Mouse (Mus musculus) layer of hippocampus, adult 18-20 months (tissue): ENCODE results near the gene Sh3bp4. TPM values are rescaled to one million over a fixed set of nuclear protein-coding genes. Genes with fewer than 3 reads are reported as not detected.
A peak's percentile ranks its signal among the peaks of the same experiment; 100 is the strongest.

ENCODE experiments used
- DNase-seq, 2 experiments: peaks; one replicate each; pipeline ENCODE4 v3.0.0; 2022; ENCODE audit warnings: low spot score in 2 of 2
- total RNA-seq, 2 experiments: library from RNA; stranded (reverse); gene quantifications; 2 replicates each; pipeline ENCODE4 v1.2.3; 2021

Gene Sh3bp4
- total RNA-seq, 2 experiments from 2014 or later: 23.4 to 23.6 TPM

DNA sequence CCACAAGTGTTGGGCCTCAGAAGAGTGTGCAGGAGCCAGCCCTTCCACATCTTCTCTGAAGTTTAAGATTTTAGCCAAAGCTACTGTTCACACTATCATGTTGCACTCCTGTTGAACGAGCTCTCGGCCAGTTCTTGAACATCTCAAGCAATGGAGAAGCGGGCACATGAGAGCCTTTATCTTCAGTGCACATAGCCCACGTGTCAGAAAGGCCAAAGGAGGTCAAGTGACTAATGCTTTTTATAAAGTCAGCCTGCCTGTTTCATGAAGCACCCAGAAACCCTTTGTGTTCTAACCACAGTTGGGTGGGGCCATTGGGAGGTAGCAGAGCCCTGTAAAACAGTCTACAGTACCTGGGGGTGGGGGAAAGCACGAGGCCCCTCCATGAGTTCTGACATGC, 52.2 kb downstream of the Sh3bp4 start:
- no peak for DNase-seq

DNA sequence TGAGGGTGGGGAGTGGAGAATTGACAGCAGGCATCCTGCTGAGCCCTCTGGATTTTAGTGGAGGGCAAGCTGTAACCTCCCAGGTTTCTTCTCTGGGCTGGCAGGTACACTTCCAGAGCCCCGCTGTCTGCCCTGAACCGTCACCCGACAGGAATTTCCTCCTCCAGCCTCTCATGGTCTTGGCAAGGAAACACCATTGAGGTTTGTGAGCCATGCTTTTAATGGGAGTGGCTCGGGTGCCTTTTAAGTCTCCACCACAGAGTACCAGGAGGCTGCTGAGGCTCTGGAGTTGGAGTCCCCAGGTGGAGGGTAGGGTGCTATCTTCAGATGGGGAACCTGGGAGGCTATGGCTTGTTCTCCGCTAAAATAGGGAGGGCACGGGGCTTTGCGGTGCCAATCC, 53.9 kb downstream of the Sh3bp4 start:
- no peak for DNase-seq

DNA sequence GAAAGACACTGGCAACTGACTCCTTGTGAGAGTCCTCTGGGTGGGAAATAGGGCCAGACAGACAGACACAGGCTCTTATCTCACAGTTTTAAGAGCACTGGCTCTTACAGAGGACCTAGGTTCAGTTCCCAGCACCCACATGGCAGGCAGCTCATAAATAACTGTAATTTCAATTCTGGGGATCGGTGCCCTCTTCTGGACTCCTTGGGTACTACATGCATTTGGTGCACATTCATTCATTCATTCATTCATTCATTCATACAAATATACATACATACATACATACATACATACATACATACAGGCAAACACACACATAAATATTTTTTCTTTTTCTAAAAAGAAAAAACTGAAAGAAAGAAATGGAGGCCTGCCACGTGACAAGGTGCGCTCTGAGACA, 56.9 kb downstream of the Sh3bp4 start:
- no peak for DNase-seq

DNA sequence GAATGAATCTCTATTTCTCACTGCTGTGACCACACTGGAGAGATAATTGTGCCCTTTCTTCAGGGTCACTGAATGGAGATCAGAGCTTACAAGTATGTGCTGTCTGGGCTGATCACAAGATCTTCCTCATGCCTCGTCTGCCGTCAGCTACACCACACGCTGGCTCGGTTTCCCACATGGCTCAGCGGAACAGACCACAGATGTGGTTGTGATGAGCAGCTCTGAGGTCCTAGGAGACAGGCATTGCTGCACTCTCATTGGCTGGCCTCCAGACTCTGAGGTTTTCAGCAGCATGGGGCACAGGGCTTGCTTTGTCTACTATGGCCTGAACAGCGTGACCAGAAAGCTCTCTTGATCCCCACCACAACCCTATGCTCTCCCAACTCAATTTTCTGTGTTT, 60.2 kb downstream of the Sh3bp4 start:
- peak in 1 of 2 experiments; percentile 31 for DNase-seq

DNA sequence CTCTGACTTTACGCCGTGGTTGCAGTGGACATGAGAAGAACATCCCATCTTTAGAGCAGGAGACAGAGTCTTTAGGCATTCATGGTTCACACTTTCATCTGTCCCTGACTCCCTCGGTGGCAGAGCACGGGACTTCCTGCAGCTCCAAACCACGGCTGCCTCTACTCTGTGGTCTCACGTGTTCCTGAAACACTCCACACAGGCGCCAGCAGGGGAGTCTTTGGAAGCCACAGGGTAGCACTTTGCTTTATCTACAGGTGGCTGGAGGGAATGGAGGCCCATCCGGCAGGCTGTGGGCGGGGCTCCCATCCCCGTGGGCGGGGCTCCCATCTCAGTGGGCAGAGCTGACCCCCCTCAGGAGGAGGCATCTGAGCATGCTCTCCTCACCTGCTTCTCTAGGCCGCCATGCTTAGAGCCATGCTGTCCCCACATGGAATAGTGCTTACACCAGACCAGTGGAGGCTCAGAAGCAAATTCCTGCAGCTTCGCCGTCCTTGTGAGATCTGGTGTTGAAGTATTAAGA, 60.9 kb downstream of the Sh3bp4 start:
- no peak for DNase-seq

DNA sequence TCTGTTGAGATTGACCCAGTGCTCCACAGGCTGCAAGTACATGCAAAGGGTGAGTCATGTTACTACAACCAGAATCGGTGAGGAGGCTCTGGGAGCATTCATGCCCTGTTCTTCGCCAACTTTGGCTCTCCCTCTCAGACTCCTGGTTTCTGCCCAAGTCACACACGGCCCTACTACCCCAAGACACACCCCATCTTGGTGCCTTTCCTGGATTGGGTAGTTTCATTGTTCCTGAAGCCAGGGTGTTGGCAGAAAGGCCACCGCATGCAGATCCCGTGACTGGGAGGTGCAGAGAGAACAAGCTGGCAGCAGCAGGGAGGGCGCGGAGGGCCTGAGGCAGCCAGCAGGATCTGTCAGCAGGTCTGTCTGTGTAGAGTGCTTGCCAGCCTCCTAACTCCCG, 61.5 kb downstream of the Sh3bp4 start:
- DNase-seq: no peak

DNA sequence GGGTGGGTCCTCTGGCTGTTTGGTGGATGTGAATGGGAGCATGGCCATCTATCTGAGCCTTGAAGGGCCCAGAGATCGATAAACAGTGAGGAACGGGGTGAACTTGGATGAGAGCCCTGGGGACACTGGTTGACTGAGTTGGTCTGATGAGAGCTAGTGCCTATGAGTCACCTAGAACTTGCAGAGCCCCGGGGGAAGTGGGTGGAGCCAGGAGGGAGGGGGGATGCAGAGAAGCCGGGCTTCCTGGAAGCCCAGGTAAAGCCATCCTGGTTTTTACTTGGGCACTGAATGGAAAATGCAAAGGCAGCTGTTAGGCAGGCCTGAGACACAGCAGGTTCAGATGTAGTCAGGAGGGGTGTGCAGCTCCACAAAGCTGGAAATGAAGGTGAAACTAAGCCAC, 63.1 kb downstream of the Sh3bp4 start:
- DNase-seq: no peak

DNA sequence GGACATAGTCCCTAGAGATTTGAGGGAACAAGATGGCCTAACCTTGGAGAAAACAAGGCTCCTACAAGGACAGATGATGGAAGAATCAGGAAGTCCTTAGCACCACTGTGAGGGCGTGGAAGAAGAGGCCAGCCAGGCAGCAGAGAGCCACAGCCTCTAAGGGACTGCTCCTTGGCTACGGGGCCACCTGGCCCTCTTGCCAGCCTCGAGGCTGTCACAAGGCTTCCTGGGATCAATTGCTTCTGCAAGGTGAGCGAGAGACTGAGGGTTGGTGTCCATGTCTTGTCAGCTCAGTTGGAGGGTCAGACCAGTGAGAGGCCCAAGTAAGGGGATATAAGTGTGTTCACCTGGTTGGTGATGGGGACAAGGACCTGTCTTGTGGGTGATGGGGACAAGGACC, 63.5 kb downstream of the Sh3bp4 start:
- no peak for DNase-seq

DNA sequence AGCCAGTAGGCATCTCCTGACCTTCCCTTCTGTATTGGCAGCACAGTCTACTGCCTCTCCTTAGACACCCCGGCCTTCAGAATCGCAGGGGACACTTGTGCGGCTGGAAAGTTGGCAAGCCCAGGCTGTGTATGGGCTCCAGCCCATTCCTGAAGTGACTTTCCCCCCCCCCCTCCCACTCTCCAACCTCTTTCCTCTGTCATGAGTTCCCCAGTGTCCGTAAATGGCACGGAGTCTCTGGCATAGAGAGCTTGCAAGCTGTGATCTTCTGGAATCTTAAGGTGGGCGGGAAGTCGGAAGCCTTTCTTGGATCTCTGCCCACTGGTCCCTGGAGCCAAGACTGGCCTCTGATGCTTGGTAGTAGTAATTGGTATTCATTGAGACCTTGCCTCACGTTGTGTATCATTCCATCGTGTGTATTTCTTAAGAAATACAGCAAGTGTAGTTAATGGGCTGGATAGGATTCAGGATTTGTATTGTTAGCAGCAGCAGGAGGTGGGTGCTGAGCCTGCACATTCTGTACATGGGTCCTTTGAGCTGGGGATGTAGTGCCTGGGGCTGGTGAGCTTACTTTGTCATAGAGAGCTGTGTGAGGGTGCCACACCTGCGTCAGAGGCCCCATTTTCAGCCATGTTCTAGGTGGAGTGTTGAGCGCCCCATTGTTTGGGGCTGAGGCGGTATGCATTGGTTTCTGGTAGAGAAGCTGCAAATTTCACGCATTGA, 66.0 kb downstream of the Sh3bp4 start:
- DNase-seq: peak; percentile 10 to 49

DNA sequence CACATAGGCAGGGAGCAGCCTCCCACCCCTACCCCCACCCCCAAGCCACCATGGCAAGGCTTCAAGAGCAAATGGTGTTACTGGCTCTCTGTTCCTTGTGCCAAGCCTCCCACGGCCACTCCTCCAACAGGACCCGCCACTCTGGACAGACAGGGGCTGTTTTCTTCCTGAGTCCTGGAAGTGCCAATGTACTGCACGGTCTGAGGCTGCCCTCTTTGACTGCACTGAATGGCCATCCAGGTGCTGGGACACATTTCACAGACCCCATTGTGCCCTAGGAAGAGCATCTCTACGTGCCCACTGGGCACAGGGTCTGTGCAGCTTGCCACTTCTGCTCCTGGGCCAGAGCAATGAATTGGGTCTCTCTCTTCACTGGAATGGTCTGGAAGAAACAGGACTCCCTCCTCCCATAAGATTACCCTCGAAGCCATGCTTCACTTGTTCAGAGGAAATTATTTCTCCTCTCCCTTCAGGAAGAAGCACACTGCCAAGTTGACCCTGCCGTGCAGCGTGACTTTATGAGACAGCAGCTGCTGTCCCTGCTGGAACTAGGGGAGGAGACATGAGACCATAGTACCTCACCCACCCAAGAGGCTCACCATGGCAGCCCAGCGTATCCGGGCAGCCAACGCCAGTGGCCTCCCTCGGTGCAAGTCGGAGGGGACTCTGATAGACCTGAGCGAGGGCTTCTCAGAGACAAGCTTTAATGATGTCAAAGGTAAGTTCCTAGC, 67.0 kb downstream of the Sh3bp4 start:
- DNase-seq: no peak

DNA sequence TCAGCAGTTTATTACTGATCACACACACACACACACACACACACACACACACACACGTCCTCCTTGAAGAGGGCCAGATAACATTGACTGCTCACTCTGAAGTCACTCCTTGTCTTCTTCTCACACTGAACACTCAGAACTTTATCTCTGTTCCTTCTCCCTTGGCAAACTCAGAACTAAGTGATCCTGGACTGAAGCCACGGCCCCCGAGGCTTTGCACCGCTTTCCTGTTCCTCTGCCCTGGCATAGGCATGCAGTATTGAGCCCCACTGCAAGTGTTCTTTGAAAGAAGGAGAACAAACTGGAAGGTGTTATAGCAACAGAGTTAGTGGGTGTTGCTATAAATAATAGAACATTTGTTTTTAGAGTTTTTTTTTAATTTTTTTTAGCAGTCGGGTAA, 68.1 kb downstream of the Sh3bp4 start:
- peak in 1 of 2 experiments; percentile 54 for DNase-seq

DNA sequence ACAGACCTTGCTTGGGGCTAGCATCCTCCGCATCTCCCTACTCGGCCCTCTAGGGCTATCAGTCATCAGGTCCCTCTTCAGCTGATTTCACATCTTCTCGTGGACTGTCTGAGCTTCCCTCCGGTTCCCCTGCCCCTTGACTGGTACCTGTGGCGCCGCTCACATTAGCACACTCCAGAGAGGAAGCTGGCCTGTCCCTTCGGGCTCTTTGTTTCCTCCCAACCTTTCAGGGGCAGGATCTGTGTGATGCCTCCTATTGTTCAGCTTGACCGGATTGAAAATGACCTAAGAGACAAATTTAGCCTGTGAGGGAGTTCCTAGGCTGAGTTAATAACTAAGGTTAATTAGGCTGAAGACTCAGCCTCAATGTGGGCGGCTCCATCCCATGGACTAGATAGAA, 69.9 kb downstream of the Sh3bp4 start:
- no peak for DNase-seq

DNA sequence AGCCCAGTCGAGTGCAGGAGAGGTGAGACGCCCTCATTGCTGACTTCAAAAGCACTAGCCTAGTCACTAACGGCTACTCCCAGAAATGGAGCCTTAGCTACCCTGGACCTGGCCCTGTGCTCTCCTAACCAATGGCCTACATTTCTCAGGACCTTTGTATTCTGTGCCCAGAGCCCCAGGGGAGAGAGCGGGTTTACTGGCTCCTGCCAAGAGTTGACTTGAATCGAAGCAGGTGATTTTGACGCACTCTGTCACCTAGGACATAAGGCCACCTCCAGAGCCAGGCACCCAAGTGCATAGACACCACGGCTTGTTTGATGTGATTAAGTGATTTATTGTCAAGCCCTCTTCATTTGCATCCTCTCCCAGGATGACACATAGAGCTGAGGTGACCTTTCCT, 80.9 kb downstream of the Sh3bp4 start:
- no peak for DNase-seq

DNA sequence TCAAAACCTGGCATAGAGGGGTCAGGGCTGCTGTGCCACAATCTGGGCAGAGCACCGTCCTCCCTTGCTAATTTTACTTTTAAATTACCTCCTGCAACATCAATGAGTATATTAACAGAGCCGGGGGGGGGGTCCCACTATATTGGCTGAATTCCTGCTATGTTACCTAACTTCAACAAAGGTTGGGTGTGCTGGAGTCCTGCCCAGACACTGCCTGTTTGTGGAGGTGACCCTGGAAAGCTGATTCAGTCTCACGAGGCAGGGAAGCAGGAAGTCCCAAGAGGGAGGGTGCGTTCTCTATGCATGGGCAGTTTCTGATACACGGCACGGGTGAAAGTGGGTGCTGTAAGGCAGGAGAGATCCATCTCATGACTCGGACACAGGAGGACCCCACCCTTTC, 82.4 kb downstream of the Sh3bp4 start:
- DNase-seq: no peak

DNA sequence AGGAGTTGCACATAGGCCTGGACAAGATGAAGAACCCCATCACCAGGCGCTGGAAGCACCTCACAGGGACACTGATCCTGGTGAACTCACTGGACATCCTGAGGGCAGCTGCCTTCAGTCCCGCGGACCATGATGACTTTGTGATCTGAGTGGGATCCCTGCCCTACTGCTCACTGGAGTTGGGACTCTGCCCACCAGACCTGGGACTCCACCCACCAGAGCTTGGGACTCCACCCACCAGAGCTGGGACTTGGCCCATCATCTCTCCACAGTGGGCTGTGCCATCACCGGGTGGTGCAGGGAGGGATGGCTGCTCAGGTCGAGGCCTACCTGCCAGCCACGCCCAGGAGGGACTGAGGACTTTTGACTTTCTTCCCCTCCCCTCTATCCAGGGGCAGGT, 83.0 kb downstream of the Sh3bp4 start:
- no peak for DNase-seq

DNA sequence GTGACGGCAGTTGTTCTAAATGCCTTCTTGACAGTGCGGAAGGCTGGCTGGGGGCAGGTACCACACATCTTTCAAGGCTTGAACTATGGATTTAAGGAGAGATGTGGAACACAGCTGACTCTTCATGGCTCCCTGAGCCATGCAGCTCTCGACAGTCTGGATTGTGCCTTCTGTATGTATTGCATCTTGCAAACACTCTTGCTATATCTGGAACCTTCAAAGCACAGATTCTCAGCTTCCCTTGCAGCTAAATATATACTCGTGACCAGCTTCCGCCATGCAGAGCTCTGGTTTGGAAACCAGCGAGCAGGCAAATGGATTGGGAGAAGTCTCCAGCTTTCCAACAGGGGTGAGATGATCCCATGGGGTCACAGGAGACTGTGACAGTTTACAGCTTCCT, 93.3 kb downstream of the Sh3bp4 start:
- DNase-seq: no peak

DNA sequence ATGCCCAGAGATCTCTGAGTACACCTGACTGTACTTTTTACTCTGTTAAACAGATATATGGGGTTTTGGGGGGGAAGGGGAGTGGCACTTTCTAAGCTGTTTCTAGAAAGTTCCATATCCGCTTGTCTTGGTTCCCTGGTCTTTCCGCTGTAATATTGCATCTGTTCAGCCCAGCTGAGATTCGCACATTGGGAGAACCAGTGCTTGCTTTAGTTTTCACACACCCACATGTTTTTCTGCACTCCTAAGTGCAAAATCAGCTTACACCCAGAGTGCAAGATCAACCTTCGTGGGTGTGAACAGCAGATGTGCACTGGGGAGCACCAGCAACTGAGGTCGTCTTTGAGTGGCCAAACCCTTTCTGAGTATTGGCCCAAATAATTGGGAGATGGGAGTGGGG, 94.1 kb downstream of the Sh3bp4 start:
- DNase-seq: no peak

DNA sequence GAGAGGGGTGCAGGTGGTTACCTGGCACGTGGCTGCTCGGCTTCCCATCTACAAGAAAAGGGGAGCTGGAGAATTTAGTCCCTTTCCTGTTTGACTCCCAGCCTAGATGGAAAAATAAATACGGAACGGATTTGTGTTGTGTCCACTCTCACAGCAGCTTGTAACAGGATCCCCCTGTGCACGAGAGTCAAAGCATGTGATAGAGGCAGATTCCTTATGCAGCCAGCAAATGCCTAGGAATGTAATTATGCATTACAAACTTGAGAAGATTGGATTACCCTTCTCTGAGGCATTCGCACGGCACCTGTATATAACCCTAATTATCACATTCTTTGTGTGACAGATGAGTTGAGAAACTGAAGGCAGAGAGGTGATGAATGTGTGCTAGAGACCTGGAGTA, 94.5 kb downstream of the Sh3bp4 start:
- no peak for DNase-seq

DNA sequence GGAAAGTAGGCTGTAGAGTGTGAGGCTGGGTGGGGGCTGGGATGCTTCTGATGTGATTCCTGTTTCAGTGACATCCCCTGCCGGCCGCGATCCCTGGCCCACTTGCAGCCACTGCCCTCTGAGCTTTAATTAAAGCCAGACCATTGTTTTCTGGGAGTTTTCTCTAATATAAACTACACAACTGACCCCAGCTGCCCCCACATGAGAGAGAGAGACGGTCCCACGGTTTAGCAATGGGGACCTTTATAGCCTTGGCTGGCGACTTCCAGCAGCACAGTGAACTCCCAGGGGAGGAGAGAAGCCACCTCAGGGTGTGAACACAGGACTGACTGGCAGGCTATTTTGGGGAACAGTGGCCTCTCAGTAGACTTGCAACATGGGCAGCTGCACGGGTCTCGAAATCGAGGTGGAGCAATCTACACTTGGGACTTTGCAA, 96.6 kb downstream of the Sh3bp4 start:
- no peak for DNase-seq

DNA sequence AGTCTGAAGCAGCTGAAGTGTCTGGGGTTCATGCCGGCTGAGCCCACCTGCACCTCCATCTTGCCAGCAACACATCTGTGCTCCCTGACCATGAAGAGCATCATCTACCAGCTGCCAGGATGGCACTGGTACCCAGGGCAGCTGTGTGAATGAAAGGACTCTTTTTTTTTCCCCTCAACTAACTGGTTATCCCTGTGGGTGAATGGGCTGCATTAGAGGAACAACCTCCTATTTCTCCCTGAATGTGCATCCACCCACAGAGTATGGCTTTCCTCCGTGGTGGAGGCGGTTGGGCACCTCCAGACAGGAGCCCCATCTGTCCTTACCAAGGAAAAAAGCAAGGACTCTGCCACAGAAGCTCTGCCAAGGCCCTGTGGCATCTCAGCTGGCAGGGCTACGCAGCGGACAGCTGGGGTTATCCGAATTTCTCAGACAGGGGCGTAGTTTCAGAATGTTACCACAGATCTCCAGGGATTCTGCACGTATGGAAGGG, 101.1 kb downstream of the Sh3bp4 start:
- peak; percentile 49 to 60 for DNase-seq

DNA sequence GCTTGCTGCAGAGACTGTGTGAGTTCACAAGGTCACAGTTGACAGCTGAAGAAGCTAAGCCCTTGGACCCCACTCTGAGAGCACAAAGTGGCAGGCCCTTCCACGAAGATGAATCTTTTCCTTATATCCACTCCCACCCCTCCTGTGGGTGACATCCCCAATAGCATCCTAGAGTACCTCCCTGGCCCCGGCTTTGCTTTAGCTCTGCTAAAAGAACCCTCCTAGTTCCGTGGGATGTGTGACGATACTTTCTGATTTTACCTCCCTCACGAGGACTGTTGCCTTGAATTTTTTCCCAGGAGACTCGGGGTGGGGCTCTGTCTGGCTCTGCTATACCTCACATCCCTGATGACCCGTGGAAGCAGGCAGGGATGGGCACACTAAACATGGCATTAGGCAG, 104.4 kb downstream of the Sh3bp4 start:
- DNase-seq: no peak

DNA sequence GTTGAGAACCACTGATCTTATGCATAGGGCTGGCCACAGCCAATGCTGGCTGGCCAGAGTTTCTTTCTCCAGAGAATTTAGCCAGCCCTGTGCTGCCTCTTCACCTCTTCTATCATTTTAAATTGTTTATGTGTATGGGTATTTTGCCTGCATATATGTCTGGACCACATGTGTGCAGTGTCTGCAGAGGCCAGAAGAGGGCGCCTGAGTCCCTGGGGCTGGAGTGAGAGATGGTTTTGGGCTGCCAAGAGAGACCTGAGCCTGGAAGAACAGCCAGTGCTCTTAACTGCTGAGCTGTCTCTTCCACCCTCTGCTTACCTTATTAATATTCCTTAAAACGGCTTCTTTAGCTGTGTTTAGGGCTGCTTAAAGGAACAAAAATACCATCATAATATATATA, 105.1 kb downstream of the Sh3bp4 start:
- no peak for DNase-seq
